Mouse (Mus musculus) brain, embryonic 14.5 days (tissue): ENCODE measurements at regions not wholly inside any gene's neighbourhood (a gene's known extent, or its start where the extent isn't known, plus 50 kb on each side); places are given as distances from the start of the nearest gene placed in this dataset.
A peak's percentile ranks its signal among the peaks of the same experiment; 100 is the strongest.

Experiments used
- DNase-seq: peaks from one replicate; pipeline ENCODE4 v3.0.0-alpha.2; 2011; ENCODE audit warnings: low read depth
- CTCF ChIP-seq: fragments of 200-500 bp; IDR thresholded peaks from 2 replicates; pipeline ENCODE4 v1.5.1; 2012; ENCODE audit warnings: inconsistent platforms, mild to moderate bottlenecking, moderate library complexity, borderline replicate concordance; ENCODE audit not compliant: insufficient read depth, insufficient read length; ENCODE audit errors: extremely low read depth
- POLR2A ChIP-seq: fragments of 200-500 bp; IDR thresholded peaks from 2 replicates; pipeline ENCODE4 v1.6.1; 2012; ENCODE audit warnings: mild to moderate bottlenecking, inconsistent platforms, borderline replicate concordance; ENCODE audit not compliant: poor library complexity, insufficient read depth, insufficient read length, severe bottlenecking; ENCODE audit errors: extremely low read depth

DNA sequence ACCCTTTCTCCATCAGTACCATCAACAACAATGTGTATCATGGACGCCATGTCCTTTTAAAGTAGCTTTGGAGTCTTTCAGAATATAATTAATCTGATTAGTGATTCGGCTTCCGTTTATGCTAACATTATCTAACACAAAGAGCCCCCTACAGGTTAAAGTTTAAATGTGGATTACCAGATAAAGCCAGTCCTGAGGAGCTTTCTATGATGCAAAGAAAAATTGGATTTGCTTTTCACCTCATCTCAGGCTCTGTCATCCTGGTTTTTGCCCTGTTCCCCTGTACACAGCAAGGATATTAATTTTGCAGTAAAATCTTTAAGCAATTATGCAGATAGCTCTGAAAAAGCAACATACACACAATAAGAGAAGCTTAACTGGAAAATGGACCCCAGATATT, 412.7 kb upstream of the Tbc1d2b start:
- no peak for TF ChIP-seq CTCF
- TF ChIP-seq POLR2A = no peak
- DNase-seq = no peak

DNA sequence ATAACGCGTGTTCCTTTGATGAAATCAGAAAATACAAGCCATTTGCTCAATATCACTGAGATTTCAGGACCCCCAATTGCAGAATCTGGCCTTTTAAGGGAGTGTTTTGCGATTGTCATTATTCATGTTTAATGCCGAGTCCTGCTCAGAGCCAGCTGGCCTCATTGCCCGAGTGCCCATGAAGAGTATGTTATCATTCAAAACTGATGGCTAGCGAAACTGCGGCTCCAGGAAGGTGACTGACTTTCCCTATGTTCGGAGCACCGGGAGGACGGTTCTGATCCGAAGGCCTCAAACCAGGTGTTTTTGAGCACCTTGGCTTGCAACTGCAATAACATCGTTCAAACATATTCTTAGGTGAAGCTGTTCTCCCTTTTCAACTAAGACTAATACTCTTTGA, 419.5 kb upstream of the Tbc1d2b start:
- TF ChIP-seq POLR2A (no peak), CTCF (no peak)
- no peak for DNase-seq

- no peak for DNase-seq
- TF ChIP-seq POLR2A (no peak), CTCF (no peak)
Measured at GRCm38 (mm10) chr9:90691137-90691536, 420.5 kb upstream of the Tbc1d2b start.

- DNase-seq = peak; percentile 81
- TF ChIP-seq POLR2A = no peak
- no peak for TF ChIP-seq CTCF
Measured at GRCm38 (mm10) chr9:90691676-90692661, 421.4 kb upstream of the Tbc1d2b start.

DNA sequence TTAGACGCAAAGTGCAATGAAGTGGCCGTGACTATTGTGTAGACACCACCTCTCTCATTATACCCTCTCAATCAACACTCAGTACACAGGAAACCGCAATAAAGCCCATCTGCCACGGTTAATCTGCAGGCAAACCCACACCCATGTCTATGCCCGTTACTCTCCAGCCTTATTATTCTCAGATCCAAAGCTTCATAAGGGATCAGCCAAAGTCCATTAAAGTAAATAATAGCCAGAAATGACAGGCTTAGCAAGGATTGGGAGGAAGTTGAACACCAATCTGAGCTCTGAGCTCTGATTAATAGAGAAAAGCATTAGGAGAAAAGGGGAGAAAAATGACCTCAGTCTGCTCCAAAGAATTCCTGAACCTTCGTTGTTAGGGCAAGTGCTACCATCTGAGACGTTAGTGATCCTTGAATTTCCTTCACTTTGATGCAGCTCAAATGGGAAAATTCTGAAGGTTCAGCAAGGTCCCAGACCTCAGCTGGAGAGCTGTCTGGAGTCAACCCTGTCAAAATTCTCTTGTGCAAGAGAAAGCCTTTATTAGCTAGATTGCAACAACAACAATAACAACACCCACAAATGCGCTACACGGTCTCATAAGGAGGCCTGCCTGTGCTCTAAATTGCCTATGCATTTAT, 422.5 kb upstream of the Tbc1d2b start:
- TF ChIP-seq POLR2A = no peak
- no peak for TF ChIP-seq CTCF
- DNase-seq = peak; percentile 95

GRCm38 (mm10) chr9:90694051-90694645, 423.5 kb upstream of the Tbc1d2b start:
- DNase-seq = peak; percentile 68

DNA sequence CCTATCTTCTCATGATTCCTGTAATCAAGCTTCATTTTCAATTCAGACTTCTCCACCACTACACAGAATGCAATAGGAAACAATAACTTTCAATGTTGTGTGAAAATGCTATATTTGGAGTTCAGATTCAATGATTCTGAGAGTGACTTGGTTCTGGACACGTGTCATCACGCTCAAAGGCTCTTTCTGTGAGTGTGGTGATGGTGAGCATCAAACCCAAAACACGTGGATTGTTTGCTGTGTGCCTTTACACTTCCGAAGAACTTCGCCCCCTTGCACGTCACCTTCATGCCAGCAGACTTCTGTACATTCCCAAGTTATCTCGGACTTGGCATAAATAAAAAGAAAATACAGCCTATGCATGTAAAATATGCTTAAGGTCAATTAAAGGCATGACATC, 425.1 kb upstream of the Tbc1d2b start:
- no peak for DNase-seq
- TF ChIP-seq POLR2A (no peak), CTCF (no peak)

More at GRCm38 (mm10) chr9:90694051-90694645, 423.5 kb upstream of the Tbc1d2b start:
- TF ChIP-seq POLR2A = no peak
- no peak for TF ChIP-seq CTCF

DNA sequence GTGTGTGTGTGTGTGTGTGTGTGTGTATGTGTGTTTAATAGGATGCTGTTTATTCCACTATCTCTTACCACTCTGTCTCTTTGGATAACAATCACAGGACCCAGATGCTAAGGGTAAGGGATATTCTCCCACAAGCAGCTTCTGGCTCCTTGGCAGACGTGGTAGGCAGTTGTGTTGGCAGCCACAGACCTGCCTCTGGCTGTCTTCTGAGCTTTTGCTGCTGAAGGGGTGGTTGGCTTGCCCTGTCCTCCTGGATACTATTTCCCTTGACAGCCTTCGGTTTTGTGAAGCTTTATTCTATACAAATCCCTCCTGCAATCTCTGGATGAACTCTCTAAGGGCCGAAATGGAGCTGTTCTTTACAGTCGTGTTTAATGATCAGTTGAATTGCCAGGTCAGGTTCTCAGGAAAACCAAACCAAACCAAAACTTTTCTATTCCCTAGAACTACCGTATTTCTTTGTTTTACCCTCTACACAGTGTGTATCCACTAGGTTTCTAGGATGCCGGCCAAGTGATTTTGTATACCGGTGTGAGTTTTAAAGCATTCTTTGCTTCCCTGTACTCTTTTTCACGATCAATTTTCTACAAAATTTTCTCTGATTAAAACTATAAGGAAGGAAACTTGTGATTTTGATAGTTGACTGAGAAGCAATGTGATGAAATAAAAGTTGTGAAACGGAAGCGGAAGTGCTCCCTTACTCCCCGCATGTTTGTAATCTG, 426.8 kb upstream of the Tbc1d2b start:
- DNase-seq = peak; percentile 81
- TF ChIP-seq POLR2A (no peak), CTCF (no peak)

DNA sequence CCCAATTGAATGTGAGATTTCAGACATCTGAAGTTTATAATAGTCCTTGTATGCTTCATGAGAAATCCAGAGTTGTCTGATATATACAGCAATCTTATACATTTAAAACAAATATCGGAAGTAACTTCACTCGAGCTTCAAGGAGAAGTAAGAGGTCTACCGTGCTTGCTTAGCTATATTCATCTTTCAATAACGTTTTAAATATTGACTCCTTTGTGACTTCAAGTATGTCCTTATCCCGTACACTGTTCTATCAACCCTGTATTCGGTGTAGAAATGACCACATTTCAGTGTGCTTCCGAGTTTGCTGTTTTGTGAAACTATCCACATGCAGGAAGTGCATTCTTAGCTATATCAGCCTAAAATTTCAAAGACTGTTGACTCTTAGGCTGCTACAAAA, 427.8 kb upstream of the Tbc1d2b start:
- DNase-seq = no peak
- TF ChIP-seq POLR2A (no peak), CTCF (no peak)

- TF ChIP-seq POLR2A = no peak
- TF ChIP-seq CTCF = peak; percentile 57; the same call in 1 of the 2 replicates
Measured at GRCm38 (mm10) chr9:90699064-90699463, 428.5 kb upstream of the Tbc1d2b start.

More at GRCm38 (mm10) chr9:90699064-90699463, 428.5 kb upstream of the Tbc1d2b start:
- peak; percentile 93 for DNase-seq
